Mouse (Mus musculus) MEL (cell line): ENCODE results near the gene Hspa1a.

Experiments used
- CTCF ChIP-seq, 3 experiments: IDR thresholded peaks in 2 of 3; conservative IDR thresholded peaks in 1 of 3; 2 replicates each; pipeline ENCODE4 v1.5.1; 2011 to 2012; ENCODE audit warnings: low read length in 3 of 3, low read depth in 2 of 3, mild to moderate bottlenecking in 2 of 3, improper control_type of control experiment in 1 of 3, inconsistent platforms in 1 of 3, mixed read lengths in 1 of 3, moderate library complexity in 1 of 3; ENCODE audit not compliant: control insufficient read depth in 1 of 3, insufficient read depth in 1 of 3, poor library complexity in 1 of 3, severe bottlenecking in 1 of 3
- EP300 ChIP-seq, 2 experiments: IDR thresholded peaks; 2 replicates each; pipeline ENCODE4 v1.6.1; 2011; ENCODE audit warnings: improper control_type of control experiment in 2 of 2, low read length in 2 of 2, low read depth in 1 of 2, mild to moderate bottlenecking in 1 of 2
- HCFC1 ChIP-seq: IDR thresholded peaks from 2 replicates; pipeline ENCODE4 v1.6.1; 2012; ENCODE audit warnings: low read depth, mild to moderate bottlenecking, inconsistent platforms, low read length, improper control_type of control experiment, moderate library complexity
- POLR2A ChIP-seq, 2 experiments: IDR thresholded peaks; 2 replicates each; pipeline ENCODE4 v1.6.1; 2011 to 2012; ENCODE audit warnings: low read length in 2 of 2, mild to moderate bottlenecking in 2 of 2, control low read depth in 1 of 2, improper control_type of control experiment in 1 of 2, low read depth in 1 of 2, moderate library complexity in 1 of 2; ENCODE audit not compliant: control insufficient read depth in 1 of 2, insufficient read depth in 1 of 2, poor library complexity in 1 of 2
- ZC3H11A ChIP-seq: IDR thresholded peaks from 2 replicates; pipeline ENCODE4 v1.6.1; 2012; ENCODE audit warnings: low read depth, mild to moderate bottlenecking, inconsistent platforms, low read length, improper control_type of control experiment
- ZMIZ1 ChIP-seq: IDR thresholded peaks from 2 replicates; pipeline ENCODE4 v1.6.1; 2012; ENCODE audit warnings: low read depth, mild to moderate bottlenecking, inconsistent platforms, low read length, improper control_type of control experiment, moderate library complexity
- ZNF384 ChIP-seq: IDR thresholded peaks from 2 replicates; pipeline ENCODE4 v1.6.1; 2012; ENCODE audit warnings: low read depth, mild to moderate bottlenecking, inconsistent platforms, low read length, improper control_type of control experiment

GRCm38 (mm10) chr17:34998526-34999430 is 26.8 kb upstream of the Hspa1a start:
- no peak for TF ChIP-seq ZNF384
- no peak for TF ChIP-seq EP300 (IDR thresholded peaks at IDR 0.05; ENCODE audit: low read depth in 1 of 2, low read length in 2 of 2)
- no peak for TF ChIP-seq ZC3H11A
- no peak for TF ChIP-seq ZMIZ1
- TF ChIP-seq CTCF (IDR thresholded peaks at IDR 0.05 in 2 of 3, conservative IDR thresholded peaks at IDR 0.05 in 1 of 3; ENCODE audit: control insufficient read depth in 1 of 3, insufficient read depth in 1 of 3, low read depth in 2 of 3, low read length in 3 of 3, poor library complexity in 1 of 3, severe bottlenecking in 1 of 3): no peak
- peak; percentile 16 to 56; a peak in 2 of 4 replicates for TF ChIP-seq POLR2A (IDR thresholded peaks at IDR 0.05; ENCODE audit: control insufficient read depth in 1 of 2, insufficient read depth in 1 of 2, low read depth in 1 of 2, low read length in 2 of 2, poor library complexity in 1 of 2)
- TF ChIP-seq HCFC1: no peak
